Comparison of ENCODE assay signal across 16 mouse cellular contexts in the genomic region with DNA sequence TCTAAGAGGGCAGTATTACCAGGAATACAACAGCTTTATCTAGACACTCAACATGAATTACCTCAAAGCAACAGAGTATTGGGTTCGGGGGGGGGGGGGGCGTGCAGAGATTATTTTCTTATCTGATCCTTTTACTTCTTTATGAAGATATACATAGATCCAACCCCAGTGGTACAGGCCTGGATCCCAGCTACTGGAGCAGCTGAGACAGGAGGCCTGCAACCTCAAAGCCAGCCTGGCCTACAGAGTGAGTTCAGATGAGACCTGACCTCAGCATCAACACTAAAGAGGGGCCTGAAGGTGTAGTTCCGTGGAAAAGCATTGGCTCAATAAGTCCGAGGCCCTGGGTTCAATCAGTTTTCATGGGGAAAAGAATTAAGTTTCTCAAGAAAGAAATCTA.
"Had no signal": no experiment of that assay in that cellular context is flagged by ENCODE, and none has a peak within 500 bp of the region (broad histone marks: within the 10 kb centered on the region; RNA-seq: fewer than 3 reads in every experiment).

No protein-coding gene starts in this region.

- H3K4me2 ChIP-seq: neural tube, embryonic 13.5 days; neural tube, embryonic 15.5 days; stomach, embryonic 15.5 days had no signal

- H3K9me3 ChIP-seq: neural tube, embryonic 13.5 days; neural tube, embryonic 15.5 days; stomach, embryonic 15.5 days had no signal

- H3K27ac ChIP-seq: neural tube, embryonic 13.5 days; neural tube, embryonic 15.5 days; stomach, embryonic 15.5 days; stomach, postnatal 0 days had no signal

- DNase-seq: retina, postnatal 1 day; right cerebral cortex, adult 18-20 months; right cerebral cortex, postnatal 14 days; right cerebral cortex, postnatal 25 days; right cerebral cortex, postnatal 4 days; spleen, adult 18-20 months; thymus, adult 18-20 months; thymus, adult 2 months; thymus, postnatal 14 days; thymus, postnatal 25 days; thymus, postnatal 36 days; thymus, postnatal 4 days had no signal

- H3K4me3 ChIP-seq: neural tube, embryonic 13.5 days; neural tube, embryonic 15.5 days; stomach, embryonic 15.5 days had no signal

- H3K36me3 ChIP-seq: neural tube, embryonic 13.5 days; neural tube, embryonic 15.5 days; stomach, embryonic 15.5 days had no signal

- H3K4me1 ChIP-seq: stomach, embryonic 15.5 days had no signal

- H3K9ac ChIP-seq: neural tube, embryonic 13.5 days; neural tube, embryonic 15.5 days; stomach, embryonic 15.5 days had no signal

- H3K27me3 ChIP-seq: neural tube, embryonic 13.5 days; neural tube, embryonic 15.5 days; stomach, embryonic 15.5 days had no signal
